Mouse (Mus musculus) layer of hippocampus, adult 18-20 months (tissue): ENCODE results near the gene Pex16. TPM values are rescaled to one million over a fixed set of nuclear protein-coding genes. Genes with fewer than 3 reads are reported as not detected.
"Not testable (repeated sequence)": the region's sequence is repeated elsewhere in the genome, so short reads cannot be mapped to it uniquely, and the experiment has no call there.

Source experiments
- DNase-seq, 2 experiments: peaks; one replicate each; pipeline ENCODE4 v3.0.0; 2022; ENCODE audit warnings: low spot score in 2 of 2
- total RNA-seq, 2 experiments: library from RNA; stranded (reverse); gene quantifications; 2 replicates each; pipeline ENCODE4 v1.2.3; 2021

Pex16 gene
- total RNA-seq, 2 experiments from 2014 or later: 31.7 to 32.8 TPM

- DNase-seq: peak; percentile 45 to 74
Observed at GRCm38 (mm10) chr2:92387646-92388045, 13.2 kb downstream of the Pex16 start.

- DNase-seq: peak in 1 of 2 experiments; percentile 67
Observed at GRCm38 (mm10) chr2:92388081-92388517, 13.6 kb downstream of the Pex16 start.

GRCm38 (mm10) chr2:92388891-92389641 is 14.6 kb downstream of the Pex16 start:
- DNase-seq: peak; percentile 93 to 95

GRCm38 (mm10) chr2:92389645-92390044 is 15.2 kb downstream of the Pex16 start:
- DNase-seq: no peak

DNA sequence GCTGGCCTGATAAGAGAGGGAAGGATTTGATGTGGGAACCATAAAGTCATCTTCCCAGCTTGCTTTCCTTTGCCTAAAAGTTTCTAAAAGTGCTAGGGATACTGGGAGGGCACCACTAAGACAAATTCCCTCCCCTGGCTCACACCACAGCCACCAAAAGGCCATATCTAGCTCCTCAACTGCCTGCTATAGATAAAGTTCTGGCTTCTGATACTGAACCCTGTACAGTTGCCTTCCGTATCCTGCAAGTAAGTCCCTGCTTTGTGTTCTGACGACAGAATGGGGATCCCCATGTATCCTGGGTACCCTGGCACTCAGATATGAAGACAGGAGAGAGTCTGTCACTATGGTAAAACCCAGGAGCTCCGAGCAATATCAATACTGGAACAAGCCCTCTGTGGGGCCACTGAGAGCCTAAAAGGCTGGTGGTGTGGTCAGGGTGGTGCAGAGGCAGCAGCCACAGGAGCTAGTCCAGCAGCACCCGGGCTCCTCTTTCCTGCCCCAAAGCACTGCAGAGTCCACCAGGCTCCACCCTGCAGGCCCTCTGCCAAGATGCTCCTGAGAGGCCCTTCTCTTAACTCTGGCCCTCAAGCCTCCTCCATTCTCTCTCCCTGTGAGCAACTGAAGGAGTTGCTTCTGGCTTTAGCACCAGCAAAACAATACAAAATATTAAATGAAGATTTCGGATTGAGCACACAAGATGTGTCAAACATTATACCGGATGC is 15.9 kb downstream of the Pex16 start:
- DNase-seq: no peak

DNA sequence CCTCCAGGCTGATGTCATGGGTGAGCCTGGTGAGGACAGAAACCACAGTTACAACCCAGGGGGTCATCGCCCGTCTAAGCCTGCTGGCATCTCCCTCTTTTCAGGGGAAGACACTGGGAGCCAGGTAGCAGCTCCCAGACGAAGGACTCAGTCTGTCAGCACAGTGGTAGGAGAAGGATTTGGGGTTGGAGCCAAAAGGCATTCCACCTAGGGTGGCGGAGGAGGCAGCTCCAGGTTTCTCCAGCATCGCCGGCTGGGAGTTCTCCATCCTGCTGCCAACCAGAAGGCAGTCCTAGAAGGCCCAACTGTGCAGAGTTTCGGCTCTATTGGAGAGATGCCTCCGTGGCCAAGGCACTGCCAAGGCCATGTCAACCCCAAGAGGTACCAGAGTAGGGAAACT is 16.6 kb downstream of the Pex16 start:
- peak in 1 of 2 experiments; percentile 57 for DNase-seq

GRCm38 (mm10) chr2:92391703-92392317 is 17.3 kb downstream of the Pex16 start:
- no peak for DNase-seq

DNA sequence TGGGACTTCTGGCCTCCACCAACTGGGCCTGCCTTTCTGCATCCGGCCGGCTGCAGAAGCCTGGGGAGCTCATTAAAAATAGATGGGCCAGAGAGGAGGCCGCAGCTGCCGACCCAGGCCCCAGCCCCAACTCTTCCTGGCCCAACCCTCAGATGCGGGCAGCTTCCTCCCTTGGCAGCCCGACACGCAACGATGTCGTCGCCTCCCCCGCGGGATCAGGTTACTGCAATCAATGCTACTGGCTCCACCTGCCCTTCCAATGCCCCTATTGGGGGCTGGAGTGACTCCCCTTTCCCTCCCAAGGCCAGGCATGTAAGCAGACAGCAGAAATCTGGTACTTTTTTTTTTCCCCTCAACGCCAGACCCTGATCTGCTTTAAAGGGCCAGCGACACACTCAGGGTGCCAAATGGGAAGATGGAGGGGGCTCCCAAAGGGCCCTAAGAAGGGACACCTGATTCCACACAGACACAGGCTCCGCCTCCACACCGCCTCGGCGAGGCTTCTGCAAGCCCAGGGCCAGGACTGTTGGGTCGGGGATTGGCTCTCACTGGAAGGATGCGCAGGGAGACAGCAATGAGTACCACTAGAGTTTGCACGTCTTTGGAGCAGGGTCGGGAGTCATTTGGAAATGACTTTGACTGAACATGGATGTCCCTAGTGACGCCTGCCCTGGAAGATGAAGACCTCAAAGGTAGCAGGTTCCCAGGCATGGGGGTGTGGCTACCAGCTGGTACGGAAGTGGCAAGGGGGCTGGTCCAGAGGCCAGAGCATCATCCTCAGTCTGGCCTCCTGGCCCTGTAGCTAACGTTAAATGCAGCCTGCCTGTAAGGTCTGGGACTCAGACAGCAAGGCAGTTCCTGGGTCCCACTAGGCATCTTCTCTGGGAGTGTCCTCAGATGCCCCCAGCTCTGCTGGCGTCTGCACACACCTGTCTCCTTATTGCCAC is 18.1 kb downstream of the Pex16 start:
- no peak for DNase-seq

DNA sequence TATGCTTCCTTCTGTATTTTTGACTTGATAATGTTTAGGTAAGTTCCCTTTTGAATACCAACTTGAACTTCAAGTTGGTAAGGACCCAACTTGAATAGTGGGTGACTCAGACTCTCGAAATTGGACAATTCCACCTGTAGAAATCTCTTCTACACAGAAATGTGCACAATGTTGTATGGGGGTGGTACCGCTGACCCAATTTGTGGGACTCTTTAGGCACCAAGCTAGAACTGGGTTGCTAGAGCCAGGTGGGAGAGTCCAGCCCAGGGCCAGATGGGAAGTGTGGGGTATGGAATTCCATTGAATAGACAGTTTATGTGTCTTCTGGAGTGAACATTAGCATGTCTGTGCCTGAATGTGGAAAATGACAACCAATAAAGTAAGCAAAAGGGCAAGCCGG is 21.1 kb downstream of the Pex16 start:
- DNase-seq: no peak

GRCm38 (mm10) chr2:92397436-92397835 is 23.0 kb downstream of the Pex16 start:
- no peak for DNase-seq

GRCm38 (mm10) chr2:92399877-92400276 is 25.4 kb downstream of the Pex16 start:
- DNase-seq: not testable (repeated sequence)

GRCm38 (mm10) chr2:92400682-92401081 is 26.2 kb downstream of the Pex16 start:
- no peak for DNase-seq

DNA sequence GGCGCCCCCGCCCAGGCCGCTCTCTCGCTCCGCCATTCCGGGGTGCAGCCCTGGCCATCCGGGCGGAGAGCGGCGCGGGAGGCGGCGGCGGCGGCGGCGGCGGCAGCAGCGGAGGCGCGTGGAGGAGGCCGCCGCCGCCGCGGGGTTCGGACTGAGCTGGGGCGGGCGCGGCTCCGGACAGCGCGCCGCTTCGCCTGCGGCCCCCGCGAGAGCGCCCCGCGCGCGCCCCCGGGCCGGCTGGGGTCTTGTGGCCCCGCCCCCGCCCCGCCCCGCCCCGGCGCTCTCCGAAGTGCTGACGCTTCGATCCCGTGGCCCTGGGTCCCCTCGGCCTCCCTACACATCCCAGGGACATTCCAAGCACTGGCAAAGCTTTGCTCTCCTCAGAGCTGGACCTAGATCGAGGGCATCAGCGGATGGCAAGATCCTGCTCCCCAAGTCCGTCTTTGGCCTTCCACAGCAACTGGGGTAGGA is 26.6 kb downstream of the Pex16 start, which contains the start of gene Mapk8ip1:
Mapk8ip1 (minus strand) TSS at position 173 of the 471 bp plus-strand sequence.
- DNase-seq: no peak

DNA sequence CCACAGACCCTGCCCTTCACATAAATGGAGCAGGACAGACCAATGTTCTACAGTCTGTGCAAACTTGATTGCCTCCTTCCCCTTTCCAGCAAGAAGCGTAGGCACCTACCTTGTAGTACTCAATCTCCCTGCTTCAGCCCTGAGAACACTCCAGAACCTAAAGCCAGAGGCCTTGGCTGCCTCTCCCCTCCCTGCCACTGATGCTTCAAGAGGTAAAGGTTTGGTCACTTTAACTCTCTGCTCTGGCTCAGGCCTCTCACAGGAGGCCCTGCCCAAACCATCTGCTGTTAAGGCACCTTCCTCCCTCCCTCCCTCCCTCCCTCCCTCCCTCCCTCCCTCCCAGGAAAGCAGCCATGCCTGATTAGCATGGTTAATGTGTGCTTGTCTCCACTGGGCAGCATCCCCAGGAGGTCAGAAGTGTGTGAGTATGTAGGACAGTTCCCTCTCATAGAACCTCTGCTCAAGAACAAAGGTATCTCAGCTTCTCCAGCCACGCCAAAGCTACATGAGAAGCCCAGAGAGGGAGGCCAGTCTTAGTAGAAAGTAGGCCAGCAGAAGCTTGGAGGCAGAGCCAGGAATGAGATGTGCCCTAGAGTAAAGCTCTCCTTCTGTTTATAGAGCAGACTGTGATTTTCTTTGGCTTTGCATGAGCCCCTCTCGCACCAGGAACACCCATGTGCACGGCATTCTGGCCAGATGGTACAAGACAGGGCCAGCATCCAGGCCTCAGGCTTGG is 28.3 kb downstream of the Pex16 start:
- no peak for DNase-seq

GRCm38 (mm10) chr2:92403776-92404319 is 29.4 kb downstream of the Pex16 start:
- no peak for DNase-seq

DNA sequence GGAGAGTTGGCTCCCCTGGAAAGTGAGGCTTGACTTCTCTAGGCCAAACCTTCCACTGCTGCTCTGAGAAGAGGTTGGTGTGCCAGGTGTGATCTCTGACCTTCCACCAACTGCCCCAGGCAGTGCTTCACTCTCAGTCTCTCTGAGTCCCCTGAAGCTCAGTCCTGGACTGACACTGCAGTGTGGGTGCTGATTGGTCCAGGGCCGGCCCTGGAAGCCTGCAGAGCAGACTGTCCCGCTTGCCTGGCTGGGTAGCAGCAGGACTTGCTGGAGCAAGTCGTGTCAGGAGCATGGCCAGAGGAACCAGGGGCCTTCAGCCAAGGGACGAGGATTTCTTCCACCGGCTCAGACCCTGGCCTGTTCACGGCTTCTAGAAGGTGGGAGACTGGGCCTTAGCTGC is 30.3 kb downstream of the Pex16 start:
- no peak for DNase-seq

GRCm38 (mm10) chr2:92405687-92406086 is 31.2 kb downstream of the Pex16 start:
- DNase-seq: no peak

GRCm38 (mm10) chr2:92408309-92409045 is 34.0 kb downstream of the Pex16 start:
- no peak for DNase-seq

- DNase-seq: no peak
Observed at GRCm38 (mm10) chr2:92411705-92412104, 37.2 kb downstream of the Pex16 start.
